Mouse (Mus musculus): ENCODE measurements at regions not wholly inside any gene's neighbourhood (a gene's known extent, or its start where the extent isn't known, plus 50 kb on each side); places are given as distances from the start of the nearest gene placed in this dataset.

DNA sequence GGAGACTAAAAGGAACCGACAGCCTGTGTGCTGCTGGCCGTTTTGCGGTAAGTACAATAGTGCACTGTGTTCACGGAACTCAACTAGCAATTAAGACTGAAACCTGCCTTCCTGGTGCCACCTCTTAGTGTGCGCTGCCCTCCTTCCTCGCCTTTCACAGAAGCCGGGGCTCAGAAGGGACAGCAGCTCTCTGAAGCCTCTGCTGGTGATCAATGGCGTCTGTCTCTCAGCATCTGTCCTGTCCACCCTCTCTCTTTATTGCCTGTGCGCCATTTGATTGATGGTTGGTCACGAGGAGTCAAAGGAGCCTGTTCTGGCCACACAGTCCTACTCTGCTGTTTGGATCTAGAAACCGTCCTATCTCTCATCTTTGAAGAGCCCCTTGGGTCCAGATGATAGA, 214.4 kb upstream of the Srek1ip1 start:
- Histone ChIP-seq H3K9me3 (no peaks in the 10 kb centered on the region), H3K27ac (replicated peaks) (no peak overlapping the region), H3K4me1 (peaks cover 7% of the 10 kb centered on the region; the same call in 1 of the 2 replicates), H3K9ac (no peak overlapping the region), H3K4me2 (no peak overlapping the region), H3K36me3 (no peaks in the 10 kb centered on the region), H3K4me3 (no peak overlapping the region), H3K27me3 (replicated peaks) (no peaks in the 10 kb centered on the region)
- no peak for ATAC-seq (ENCODE audit: extremely low read depth, insufficient number of reproducible peaks, low FRiP score, low TSS enrichment)
- WGBS, result 68% methylated on average over 11 of the region's 11 CpGs

DNA sequence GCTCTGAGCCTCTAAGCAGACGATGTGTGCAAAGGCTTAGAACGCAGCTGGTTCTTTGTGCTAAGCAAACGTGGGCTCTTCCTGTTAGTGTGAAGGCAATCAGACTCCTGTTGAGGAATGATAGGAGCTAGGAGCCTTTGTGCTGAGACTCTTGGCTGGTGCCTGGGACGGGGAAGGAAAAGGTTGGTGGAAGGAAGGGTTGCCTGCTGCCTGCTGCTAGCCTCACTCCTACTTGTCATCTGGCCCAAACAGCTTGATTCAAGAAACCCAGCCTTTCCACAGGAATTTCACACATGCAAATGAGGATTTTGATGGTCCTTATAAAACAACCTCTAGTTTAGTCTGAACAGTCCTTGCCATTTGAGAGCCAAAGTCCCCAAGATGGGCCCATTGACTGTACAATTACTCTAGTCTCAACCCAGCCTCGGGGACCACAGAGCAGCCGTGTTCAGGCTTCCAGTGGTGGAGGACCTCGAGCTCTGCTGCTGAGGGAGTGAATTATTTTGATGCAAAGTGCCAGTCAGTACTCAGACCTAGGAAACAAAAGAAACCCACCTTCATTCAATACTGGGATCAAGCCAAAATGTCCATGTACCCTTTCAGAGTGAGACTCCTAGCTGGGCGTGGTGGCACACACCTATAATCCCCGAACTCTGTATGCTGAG, 211.5 kb upstream of the Srek1ip1 start:
- ATAC-seq (ENCODE audit: extremely low read depth, insufficient number of reproducible peaks, low FRiP score, low TSS enrichment), result no peak
- Histone ChIP-seq H3K9me3 (no peaks in the 10 kb centered on the region), H3K4me2 (no peak overlapping the region), H3K4me3 (no peak overlapping the region), H3K27me3 (replicated peaks) (no peaks in the 10 kb centered on the region), H3K4me1 (peaks cover 7% of the 10 kb centered on the region; the same call in 1 of the 2 replicates), H3K36me3 (no peaks in the 10 kb centered on the region), H3K9ac (no peak overlapping the region), H3K27ac (replicated peaks) (no peak overlapping the region)
- 52% methylated on average over 9 of the region's 9 CpGs for WGBS
